Mouse (Mus musculus): ENCODE data around the gene Samd13. TPM values are rescaled to one million over a fixed set of nuclear protein-coding genes. Genes with fewer than 3 reads are reported as not detected.

Samd13 gene
- polyA plus RNA-seq, 1 experiment, result not detected

DNA sequence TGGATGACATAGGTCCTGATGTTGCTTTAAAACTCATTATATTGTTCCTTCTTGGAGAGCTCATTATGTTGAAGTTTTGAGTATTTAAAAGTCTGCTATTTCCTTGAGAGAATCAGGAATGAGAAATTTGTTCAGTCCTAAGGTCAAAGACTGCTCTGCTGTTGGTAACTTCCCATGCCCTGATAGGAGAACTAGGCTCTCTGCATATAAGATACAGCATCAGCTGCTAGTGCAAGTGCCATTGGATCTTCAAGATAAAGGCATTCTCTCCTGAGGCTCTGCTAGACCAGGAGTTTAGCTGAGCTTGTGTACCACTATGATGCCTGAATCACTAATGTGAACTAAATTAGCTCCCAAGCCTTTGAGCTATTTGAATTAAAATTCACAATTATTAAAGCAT is 67.4 kb downstream of the Samd13 start:
- H3K27ac ChIP-seq (ENCODE audit: insufficient read depth, low read depth, low read length), result no peak overlapping the region
- no peaks in the 10 kb centered on the region for H3K36me3 ChIP-seq (ENCODE audit: control insufficient read depth, insufficient read depth, low read length)
- no peaks in the 10 kb centered on the region for H3K4me1 ChIP-seq (ENCODE audit: control insufficient read depth, insufficient read depth, insufficient read length, low read length)
- no peak overlapping the region for H3K4me3 ChIP-seq (ENCODE audit: low read depth, low read length)
- TF ChIP-seq POLR2A (IDR thresholded peaks at IDR 0.05; ENCODE audit: low read depth, low read length) (no peak), CTCF (IDR thresholded peaks at IDR 0.05; ENCODE audit: extremely low read depth, insufficient read length, insufficient replicate concordance, low read depth, low read length) (no peak)
- H3K27me3 ChIP-seq (ENCODE audit: control insufficient read depth, insufficient read depth, low read length), result no peaks in the 10 kb centered on the region

DNA sequence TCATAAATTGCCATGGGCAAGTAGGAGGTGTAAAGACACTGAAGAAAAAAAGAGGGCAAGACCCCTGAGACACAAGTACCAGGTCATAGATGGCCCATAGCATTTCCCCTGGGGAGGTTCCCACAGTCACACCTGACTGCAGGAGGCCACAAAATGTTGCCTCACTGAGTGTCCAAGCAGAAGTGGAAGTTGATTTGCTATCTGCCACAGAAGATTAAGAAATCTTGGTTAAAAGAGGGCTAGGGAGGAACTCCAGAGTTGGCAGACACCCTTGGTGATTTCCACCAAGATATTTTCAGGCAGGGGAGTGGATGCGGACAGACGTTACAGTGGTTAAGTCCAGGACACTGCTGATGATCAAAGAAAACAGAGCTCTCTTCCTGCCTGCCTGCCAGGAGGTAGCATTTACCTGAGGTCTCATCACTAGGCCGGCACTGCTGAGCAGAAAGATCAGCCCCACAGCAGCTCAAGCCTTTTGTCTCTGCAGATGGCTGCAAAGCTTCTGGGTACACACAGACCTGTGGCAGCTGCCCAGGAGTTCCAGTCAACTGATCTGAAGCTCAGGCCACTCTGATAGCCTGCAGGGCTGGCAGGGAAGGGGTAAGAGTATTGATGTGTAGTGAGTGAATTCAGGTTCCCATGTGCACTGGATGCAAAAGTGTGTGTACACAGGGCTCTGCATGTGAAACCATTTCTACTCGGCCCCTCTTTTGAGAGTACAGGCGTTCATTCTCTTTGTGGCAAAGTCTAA is 68.7 kb downstream of the Samd13 start:
- Histone ChIP-seq H3K36me3 (ENCODE audit: control insufficient read depth, insufficient read depth, low read length) (no peaks in the 10 kb centered on the region), H3K27me3 (ENCODE audit: control insufficient read depth, insufficient read depth, low read length) (no peaks in the 10 kb centered on the region), H3K4me3 (ENCODE audit: low read depth, low read length) (no peak overlapping the region), H3K27ac (ENCODE audit: insufficient read depth, low read depth, low read length) (no peak overlapping the region), H3K4me1 (ENCODE audit: control insufficient read depth, insufficient read depth, insufficient read length, low read length) (no peaks in the 10 kb centered on the region)
- no peak for TF ChIP-seq CTCF (IDR thresholded peaks at IDR 0.05; ENCODE audit: extremely low read depth, insufficient read length, insufficient replicate concordance, low read depth, low read length)
- no peak for TF ChIP-seq POLR2A (IDR thresholded peaks at IDR 0.05; ENCODE audit: low read depth, low read length)
- WGBS, result 68% methylated on average over 5 of the region's 5 CpGs

DNA sequence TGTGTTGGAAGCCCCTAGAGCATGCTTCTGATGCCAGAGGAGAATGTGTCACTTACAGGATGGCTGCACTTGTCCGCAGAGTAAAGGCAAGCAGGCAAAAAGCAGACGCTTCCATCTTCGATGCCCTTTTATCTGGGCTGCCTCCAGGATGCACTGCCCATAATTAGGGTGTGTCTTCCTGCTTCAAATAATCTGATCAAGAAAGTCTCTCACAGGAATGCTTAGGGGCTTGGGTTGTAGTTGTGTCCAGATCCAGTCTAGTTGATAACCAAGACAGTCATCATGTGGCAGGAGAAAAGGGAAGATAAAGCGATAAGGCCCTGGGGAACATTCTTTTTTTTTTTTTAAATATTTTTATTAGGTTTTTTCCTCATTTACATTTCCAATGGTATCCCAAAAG is 69.9 kb downstream of the Samd13 start, which contains the start of gene Dnase2b:
Gene Dnase2b, minus strand, starts transcription at position 101 of the 400 bp plus-strand sequence.
- Histone ChIP-seq H3K27me3 (ENCODE audit: control insufficient read depth, insufficient read depth, low read length) (no peaks in the 10 kb centered on the region), H3K36me3 (ENCODE audit: control insufficient read depth, insufficient read depth, low read length) (no peaks in the 10 kb centered on the region), H3K4me3 (ENCODE audit: low read depth, low read length) (no peak within 1 kb of the TSS), H3K27ac (ENCODE audit: insufficient read depth, low read depth, low read length) (no peak within 1 kb of the TSS), H3K4me1 (ENCODE audit: control insufficient read depth, insufficient read depth, insufficient read length, low read length) (no peaks in the 10 kb centered on the region)
- 86% methylated on average over 4 of the region's 4 CpGs for WGBS
- TF ChIP-seq CTCF (IDR thresholded peaks at IDR 0.05; ENCODE audit: extremely low read depth, insufficient read length, insufficient replicate concordance, low read depth, low read length) (no peak), POLR2A (IDR thresholded peaks at IDR 0.05; ENCODE audit: low read depth, low read length) (no peak)

DNA sequence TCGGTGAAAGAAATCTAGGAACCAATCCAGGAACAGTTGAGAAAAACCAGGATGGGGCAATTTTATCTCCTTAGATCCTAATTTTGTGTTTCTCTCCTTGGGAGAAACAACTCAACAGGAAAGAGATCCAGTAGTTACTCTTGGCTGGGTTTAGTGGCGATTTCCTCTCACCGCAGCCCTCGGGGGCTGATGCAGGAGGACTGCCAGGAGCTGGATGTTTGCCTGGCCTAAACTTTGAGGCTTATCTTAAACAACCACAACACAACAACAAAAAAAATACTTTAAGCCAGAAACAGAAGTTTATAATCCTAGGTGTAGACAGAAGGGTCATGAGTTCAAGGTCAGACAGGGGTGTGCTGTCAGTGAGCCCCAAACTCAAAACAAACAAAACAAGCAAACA is 73.6 kb downstream of the Samd13 start:
- TF ChIP-seq CTCF (IDR thresholded peaks at IDR 0.05; ENCODE audit: extremely low read depth, insufficient read length, insufficient replicate concordance, low read depth, low read length), result no peak
- TF ChIP-seq POLR2A (IDR thresholded peaks at IDR 0.05; ENCODE audit: low read depth, low read length), result no peak
- Histone ChIP-seq H3K36me3 (ENCODE audit: control insufficient read depth, insufficient read depth, low read length) (no peaks in the 10 kb centered on the region), H3K4me3 (ENCODE audit: low read depth, low read length) (no peak overlapping the region), H3K27me3 (ENCODE audit: control insufficient read depth, insufficient read depth, low read length) (no peaks in the 10 kb centered on the region), H3K27ac (ENCODE audit: insufficient read depth, low read depth, low read length) (no peak overlapping the region), H3K4me1 (ENCODE audit: control insufficient read depth, insufficient read depth, insufficient read length, low read length) (no peaks in the 10 kb centered on the region)
- 79% methylated on average over 4 of the region's 4 CpGs for WGBS

DNA sequence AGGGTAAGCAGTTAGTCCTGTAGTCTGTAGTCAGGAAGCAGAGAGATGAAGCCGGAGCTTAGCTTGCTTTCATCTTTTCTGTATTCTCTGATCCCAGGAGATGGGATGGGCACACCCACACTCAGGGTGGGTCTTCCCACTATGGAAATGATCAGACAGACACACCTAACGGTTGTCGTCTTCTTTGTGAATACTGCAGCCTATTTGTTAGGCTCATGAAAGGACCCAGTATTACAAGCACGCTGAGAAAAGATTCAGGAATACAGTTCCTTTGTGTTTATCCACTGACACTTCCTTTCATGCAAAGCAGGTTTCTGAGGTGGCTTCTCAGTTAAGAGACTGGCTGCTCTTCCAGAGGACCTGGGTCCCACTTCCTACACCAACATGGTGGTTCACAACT is 74.1 kb downstream of the Samd13 start:
- H3K27me3 ChIP-seq (ENCODE audit: control insufficient read depth, insufficient read depth, low read length), result no peaks in the 10 kb centered on the region
- no peaks in the 10 kb centered on the region for H3K36me3 ChIP-seq (ENCODE audit: control insufficient read depth, insufficient read depth, low read length)
- no peaks in the 10 kb centered on the region for H3K4me1 ChIP-seq (ENCODE audit: control insufficient read depth, insufficient read depth, insufficient read length, low read length)
- TF ChIP-seq CTCF (IDR thresholded peaks at IDR 0.05; ENCODE audit: extremely low read depth, insufficient read length, insufficient replicate concordance, low read depth, low read length) (no peak), POLR2A (IDR thresholded peaks at IDR 0.05; ENCODE audit: low read depth, low read length) (no peak)
- no peak overlapping the region for H3K4me3 ChIP-seq (ENCODE audit: low read depth, low read length)
- no peak overlapping the region for H3K27ac ChIP-seq (ENCODE audit: insufficient read depth, low read depth, low read length)
- 82% methylated on average over 4 of the region's 4 CpGs for WGBS

DNA sequence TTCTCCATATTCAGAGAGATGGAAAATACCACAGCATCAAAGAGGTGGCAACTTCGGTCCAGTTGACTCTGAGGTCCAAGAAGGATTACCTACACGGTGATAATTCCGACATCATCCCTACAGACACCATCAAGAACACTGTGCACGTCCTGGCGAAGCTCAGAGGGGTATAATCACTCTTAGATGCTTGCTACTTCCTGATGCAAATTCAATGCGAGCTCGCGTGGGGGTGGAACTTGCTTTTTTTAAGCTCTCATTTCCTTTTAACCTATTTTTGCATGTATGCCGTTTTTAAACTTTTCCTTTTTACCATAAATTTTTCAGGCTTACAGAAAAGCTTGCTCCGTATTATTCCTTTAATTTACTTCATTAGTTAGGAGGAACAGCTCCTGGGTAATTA is 75.1 kb downstream of the Samd13 start:
- Histone ChIP-seq H3K4me3 (ENCODE audit: low read depth, low read length) (no peak overlapping the region), H3K27ac (ENCODE audit: insufficient read depth, low read depth, low read length) (no peak overlapping the region), H3K36me3 (ENCODE audit: control insufficient read depth, insufficient read depth, low read length) (no peaks in the 10 kb centered on the region), H3K27me3 (ENCODE audit: control insufficient read depth, insufficient read depth, low read length) (no peaks in the 10 kb centered on the region), H3K4me1 (ENCODE audit: control insufficient read depth, insufficient read depth, insufficient read length, low read length) (no peaks in the 10 kb centered on the region)
- TF ChIP-seq CTCF (IDR thresholded peaks at IDR 0.05; ENCODE audit: extremely low read depth, insufficient read length, insufficient replicate concordance, low read depth, low read length) (no peak), POLR2A (IDR thresholded peaks at IDR 0.05; ENCODE audit: low read depth, low read length) (no peak)
- WGBS, result 75% methylated on average over 10 of the region's 10 CpGs

DNA sequence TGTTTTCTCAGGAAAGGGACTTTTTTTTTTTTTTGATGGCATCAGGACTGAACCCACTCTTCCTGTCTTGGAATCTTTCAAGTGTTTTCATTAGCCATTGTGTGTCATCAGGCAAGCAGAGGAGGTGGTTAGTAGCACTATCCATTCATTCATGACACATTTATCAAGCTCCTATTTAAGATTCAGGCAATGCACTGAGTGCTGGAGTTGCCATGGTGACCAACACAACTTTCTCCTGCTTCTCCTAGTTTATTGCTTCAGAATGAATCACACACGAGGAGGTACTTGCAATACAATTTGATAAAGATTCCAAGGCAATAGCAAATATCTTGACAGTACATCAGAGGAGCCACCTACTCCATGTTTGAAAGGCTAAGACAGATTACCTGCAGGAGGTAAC is 78.0 kb downstream of the Samd13 start:
- Histone ChIP-seq H3K4me1 (ENCODE audit: control insufficient read depth, insufficient read depth, insufficient read length, low read length) (no peaks in the 10 kb centered on the region), H3K27ac (ENCODE audit: insufficient read depth, low read depth, low read length) (no peak overlapping the region), H3K27me3 (ENCODE audit: control insufficient read depth, insufficient read depth, low read length) (no peaks in the 10 kb centered on the region), H3K4me3 (ENCODE audit: low read depth, low read length) (no peak overlapping the region), H3K36me3 (ENCODE audit: control insufficient read depth, insufficient read depth, low read length) (no peaks in the 10 kb centered on the region)
- WGBS, result 13% methylated on average over 1 of the region's 1 CpGs
- TF ChIP-seq CTCF (IDR thresholded peaks at IDR 0.05; ENCODE audit: extremely low read depth, insufficient read length, insufficient replicate concordance, low read depth, low read length), result no peak
- no peak for TF ChIP-seq POLR2A (IDR thresholded peaks at IDR 0.05; ENCODE audit: low read depth, low read length)

Measured in small intestine, adult 2 months (tissue).